Mouse (Mus musculus): ENCODE data around the gene Ndufs6. TPM values are rescaled to one million over a fixed set of nuclear protein-coding genes. Genes with fewer than 3 reads are reported as not detected.

The Ndufs6 gene
- polyA plus RNA-seq, 1 experiment from 2014 or later = 383 TPM

DNA sequence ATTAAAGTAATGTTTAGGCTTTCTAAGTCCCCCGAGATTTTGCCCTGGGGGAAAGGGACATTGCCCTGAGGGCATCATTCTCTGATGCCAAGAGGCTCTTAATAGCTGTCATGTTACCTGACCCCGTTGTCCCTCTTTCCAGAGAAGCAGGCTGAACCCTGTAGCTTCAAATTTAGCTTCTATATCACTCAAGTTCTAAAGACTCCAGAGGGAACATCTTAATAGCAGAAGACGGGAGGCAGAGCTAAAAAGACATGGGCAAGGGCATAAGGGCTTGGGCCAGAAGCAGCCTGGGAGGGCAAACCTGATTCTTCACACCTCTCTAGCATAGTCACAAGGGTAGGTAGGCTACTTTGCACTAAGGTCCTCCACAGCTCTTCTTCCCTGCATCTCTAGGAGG lies 58.5 kb downstream of the Ndufs6 start:
- Histone ChIP-seq H3K36me3 (replicated peaks) (no peaks in the 10 kb centered on the region), H3K4me3 (no peak overlapping the region), H3K27ac (no peak overlapping the region), H3K9me3 (no peaks in the 10 kb centered on the region), H3K4me1 (peaks cover 56% of the 10 kb centered on the region), H3K27me3 (ENCODE audit: poor library complexity, severe bottlenecking) (peaks cover 100% of the 10 kb centered on the region)
- no peak for DNase-seq (ENCODE audit: extremely low spot score, low spot score)
- 15% methylated on average over 3 of the region's 3 CpGs for WGBS

Other genes starting within 250 kb of the Ndufs6 start
- gene Irx4, start 68.1 kb downstream of the Ndufs6 start, polyA plus RNA-seq (2016; fragmentation: Nextera tagmentation; extraction: Ambion mirVana) = 0.93 and 1.1 TPM in 2 replicates
- gene Mrpl36, start within 50 bp of the Ndufs6 start, polyA plus RNA-seq (2016; fragmentation: Nextera tagmentation; extraction: Ambion mirVana) = 143 and 145 TPM in 2 replicates
- gene Lpcat1, start 138.7 kb upstream of the Ndufs6 start, polyA plus RNA-seq (2016; fragmentation: Nextera tagmentation; extraction: Ambion mirVana) = 63.5 and 67.3 TPM in 2 replicates
- gene Slc6a3, start 208.2 kb upstream of the Ndufs6 start, polyA plus RNA-seq (2016; fragmentation: Nextera tagmentation; extraction: Ambion mirVana) = 0.11 and 0.22 TPM in 2 replicates

Data from forebrain, embryonic 10.5 days (tissue).